Mouse (Mus musculus) testis, adult 2 months (tissue): Measurements from ENCODE around the gene H2afy2. TPM values are rescaled to one million over a fixed set of nuclear protein-coding genes. Genes with fewer than 3 reads are reported as not detected.

ENCODE experiments used
- H3K27ac ChIP-seq: fragments of 200-500 bp; 2 replicates; pipeline ENCODE4 v1.5.1; 2012; ENCODE audit warnings: low read depth, low read length; ENCODE audit not compliant: control insufficient read depth, insufficient read depth
- H3K27me3 ChIP-seq: fragments of 200-500 bp; 2 replicates; pipeline ENCODE4 v1.6.1; 2012; ENCODE audit warnings: mild to moderate bottlenecking, low read length, moderate library complexity; ENCODE audit not compliant: control insufficient read depth, insufficient read depth
- H3K36me3 ChIP-seq: fragments of 200-500 bp; 2 replicates; pipeline ENCODE4 v1.6.1; 2012; ENCODE audit warnings: mild to moderate bottlenecking, low read length; ENCODE audit not compliant: control insufficient read depth, insufficient read depth
- H3K4me1 ChIP-seq: fragments of 200-500 bp; 2 replicates; pipeline ENCODE4 v1.6.1; 2012; ENCODE audit warnings: low read length; ENCODE audit not compliant: control insufficient read depth, insufficient read depth
- H3K4me3 ChIP-seq: fragments of 200-500 bp; 2 replicates; pipeline ENCODE4 v1.5.1; 2012; ENCODE audit warnings: low read depth, mild to moderate bottlenecking, low read length, moderate library complexity, mixed read lengths; ENCODE audit not compliant: control insufficient read depth
- CTCF ChIP-seq: fragments of 200-500 bp; IDR thresholded peaks from 2 replicates; pipeline ENCODE4 v1.5.1; 2012; ENCODE audit warnings: low read depth, mild to moderate bottlenecking, inconsistent platforms, low read length, moderate library complexity; ENCODE audit not compliant: control insufficient read depth, insufficient read depth, insufficient replicate concordance
- POLR2A ChIP-seq: fragments of 200-500 bp; IDR thresholded peaks from 2 replicates; pipeline ENCODE4 v1.6.1; 2012; ENCODE audit warnings: low read depth, mild to moderate bottlenecking, inconsistent platforms, low read length, moderate library complexity; ENCODE audit not compliant: control insufficient read depth
- polyA plus RNA-seq: library from polyadenylated mRNA; depleted of rRNA; stranded (reverse); fragments of >200 nt; gene quantifications from 2 replicates; pipeline ENCODE4 v1.2.3, GENCODE M21; 2012

The H2afy2 gene
- polyA plus RNA-seq, 1 experiment: 2.8 TPM

DNA sequence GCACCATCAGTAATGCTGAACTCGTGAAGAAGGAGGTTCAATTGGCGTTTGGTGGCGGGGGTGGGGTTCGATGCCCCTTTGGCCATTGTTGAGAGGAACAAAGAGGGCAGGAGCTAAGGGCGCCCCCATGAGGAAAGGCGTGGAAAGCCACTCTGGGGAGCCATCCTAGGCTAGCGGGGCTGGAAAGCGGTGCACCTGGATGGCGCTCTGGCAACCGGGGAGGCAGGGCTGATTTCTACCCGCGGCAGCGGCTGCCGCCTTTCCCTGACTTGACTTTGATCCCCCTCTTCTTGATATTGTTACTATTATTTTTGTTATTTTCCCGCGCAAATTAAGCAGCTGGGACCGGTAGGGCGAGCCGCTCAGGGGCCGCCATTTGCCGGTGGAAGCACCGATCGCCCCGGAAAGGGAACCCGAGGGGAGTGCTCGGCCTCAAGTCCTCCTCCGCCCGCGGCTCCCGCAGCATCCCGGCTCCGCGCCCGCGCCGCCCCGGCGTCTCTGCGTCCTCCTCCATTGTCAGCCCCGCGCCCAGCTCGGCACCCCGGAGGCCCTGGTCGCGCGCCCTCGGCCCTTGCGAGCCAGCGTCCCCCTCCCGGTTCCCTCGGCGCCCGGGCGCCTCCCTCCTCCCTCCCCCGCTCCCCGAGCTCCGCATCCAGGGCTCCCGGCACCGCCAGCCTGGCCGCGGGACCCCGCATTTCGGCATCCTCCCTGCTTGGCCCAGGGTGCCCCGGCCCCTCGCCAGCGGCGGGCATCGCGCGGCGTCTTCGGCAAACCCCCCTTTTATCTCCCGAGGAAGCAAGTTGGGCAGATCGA lies 942 bp downstream of the H2afy2 start:
- Histone ChIP-seq H3K36me3 (no peaks in the 10 kb centered on the region), H3K4me1 (peaks cover 7% of the 10 kb centered on the region), H3K27ac (no peak overlapping the region), H3K27me3 (peaks cover 4% of the 10 kb centered on the region), H3K4me3 (peak overlapping the region; percentile 67)
- TF ChIP-seq CTCF (peak; percentile 61; the same call in 1 of the 2 replicates), POLR2A (no peak)

DNA sequence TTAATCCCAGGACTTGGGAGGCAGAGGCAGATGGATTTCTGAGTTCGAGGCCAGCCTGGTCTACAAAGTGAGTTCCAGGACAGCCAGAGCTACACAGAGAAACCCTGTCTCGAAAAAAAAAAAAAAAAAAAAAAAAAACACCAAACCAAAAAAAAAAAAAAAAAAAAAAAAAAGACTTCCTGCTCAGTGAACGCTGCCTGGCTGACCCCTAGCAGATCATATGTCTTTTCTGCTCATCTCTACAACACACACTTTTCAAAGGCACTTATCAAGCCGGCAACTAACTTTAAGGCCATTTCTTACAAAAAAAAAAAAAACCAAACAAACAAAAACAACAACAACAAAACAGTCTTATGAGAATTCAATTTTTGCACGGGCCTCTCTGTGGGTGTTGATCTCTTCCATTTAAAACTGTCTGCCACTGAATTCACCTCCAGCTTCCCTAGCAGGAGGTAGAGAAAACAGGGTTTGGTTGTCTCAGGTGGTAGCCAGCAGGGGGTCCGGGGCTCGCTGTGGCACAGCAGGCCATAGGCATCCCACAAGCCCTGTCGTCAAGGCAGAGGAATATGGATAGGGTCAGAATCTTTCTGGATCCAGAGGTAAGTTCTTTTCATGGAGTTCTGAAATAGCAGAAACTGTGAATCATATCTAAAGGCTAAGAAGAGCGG lies 2.4 kb downstream of the H2afy2 start:
- Histone ChIP-seq H3K27ac (no peak overlapping the region), H3K27me3 (peaks cover 4% of the 10 kb centered on the region), H3K36me3 (no peaks in the 10 kb centered on the region), H3K4me1 (peaks cover 7% of the 10 kb centered on the region), H3K4me3 (no peak overlapping the region)
- TF ChIP-seq POLR2A (no peak), CTCF (no peak)

DNA sequence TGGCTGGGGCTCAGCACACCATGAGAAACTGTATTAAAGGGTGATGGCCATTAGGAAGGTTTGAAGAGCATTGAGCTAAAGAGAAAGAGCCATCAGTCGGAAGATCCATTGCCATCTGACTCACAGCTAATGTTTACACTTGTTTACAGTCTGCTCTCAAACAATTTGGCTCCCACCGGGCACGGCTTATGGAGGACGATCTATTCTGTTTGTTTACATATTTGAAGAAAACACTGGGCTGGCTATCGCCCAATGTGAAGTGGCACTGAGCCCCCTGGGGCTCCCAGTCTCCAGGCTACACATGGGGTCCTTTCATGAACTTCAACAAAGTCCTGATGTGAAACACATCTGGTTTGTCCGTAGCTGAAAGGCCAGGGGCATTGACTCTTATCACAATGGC lies 17.1 kb downstream of the H2afy2 start:
- H3K27me3 ChIP-seq: no peaks in the 10 kb centered on the region
- H3K4me1 ChIP-seq: no peaks in the 10 kb centered on the region
- H3K4me3 ChIP-seq: no peak overlapping the region
- H3K27ac ChIP-seq: no peak overlapping the region
- TF ChIP-seq POLR2A (no peak), CTCF (no peak)
- H3K36me3 ChIP-seq: no peaks in the 10 kb centered on the region

DNA sequence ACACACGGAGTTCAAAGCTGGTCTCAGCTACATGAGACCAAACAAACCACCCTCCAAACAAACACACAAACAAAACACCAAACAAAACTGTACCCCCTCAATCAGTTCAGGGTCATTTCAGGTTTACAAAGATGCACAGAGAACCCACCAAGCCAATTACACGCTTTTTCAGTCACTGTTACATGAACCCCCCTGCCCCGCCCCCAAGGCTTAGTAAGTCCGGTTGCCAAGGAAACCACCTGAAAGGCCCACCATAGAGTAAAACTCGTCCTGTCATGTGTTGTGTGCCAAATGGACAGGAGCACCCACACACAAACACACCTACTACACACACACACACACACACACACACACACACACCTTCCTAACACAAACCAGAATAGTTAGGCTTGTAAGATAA lies 18.4 kb downstream of the H2afy2 start:
- Histone ChIP-seq H3K4me1 (no peaks in the 10 kb centered on the region), H3K36me3 (no peaks in the 10 kb centered on the region), H3K27ac (no peak overlapping the region), H3K27me3 (no peaks in the 10 kb centered on the region), H3K4me3 (no peak overlapping the region)
- TF ChIP-seq CTCF: no peak
- no peak for TF ChIP-seq POLR2A

DNA sequence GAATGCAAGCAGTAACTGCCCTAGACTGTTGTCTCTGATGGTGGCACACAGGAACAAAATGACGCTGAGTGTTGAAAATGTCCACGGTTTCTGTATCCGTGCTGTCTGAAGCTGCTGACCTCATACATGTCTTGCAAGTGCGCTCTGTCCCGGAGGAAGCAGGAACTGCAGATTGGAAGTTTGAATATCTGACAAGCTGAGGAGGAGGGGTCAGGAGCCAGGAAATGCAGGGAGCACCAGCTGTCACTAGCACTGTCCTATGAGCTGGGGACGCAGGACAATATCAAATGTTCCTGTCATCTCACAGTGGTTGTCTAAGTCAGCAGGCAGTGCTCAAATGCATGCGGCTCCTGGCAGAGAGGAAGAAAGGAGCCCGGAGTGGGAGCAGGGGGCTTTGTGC lies 19.3 kb downstream of the H2afy2 start:
- no peaks in the 10 kb centered on the region for H3K36me3 ChIP-seq
- no peak overlapping the region for H3K27ac ChIP-seq
- no peak for TF ChIP-seq POLR2A
- no peak for TF ChIP-seq CTCF
- no peak overlapping the region for H3K4me3 ChIP-seq
- no peaks in the 10 kb centered on the region for H3K4me1 ChIP-seq
- H3K27me3 ChIP-seq: no peaks in the 10 kb centered on the region

DNA sequence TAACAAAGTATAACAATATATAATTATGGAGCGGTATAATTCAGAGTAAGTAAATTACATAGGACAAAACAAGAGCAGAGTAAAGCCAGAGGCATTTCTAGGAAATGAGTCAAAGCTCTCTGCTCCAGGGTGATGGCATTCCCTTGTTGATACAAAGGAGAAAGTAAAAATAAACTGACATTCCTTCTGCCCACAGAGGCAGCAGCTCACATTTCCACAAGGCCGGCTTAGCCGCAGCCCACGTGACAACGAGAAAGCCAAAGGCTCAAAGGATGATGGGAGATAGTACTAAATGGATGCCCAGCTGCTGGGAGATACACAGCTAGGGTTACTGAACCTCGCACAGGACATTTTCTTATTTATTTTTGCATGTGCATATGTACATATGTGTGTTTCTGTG lies 24.1 kb downstream of the H2afy2 start:
- H3K27ac ChIP-seq: no peak overlapping the region
- no peaks in the 10 kb centered on the region for H3K27me3 ChIP-seq
- TF ChIP-seq POLR2A: no peak
- TF ChIP-seq CTCF: no peak
- peaks cover 4% of the 10 kb centered on the region for H3K4me1 ChIP-seq
- peak overlapping the region; percentile 60 for H3K4me3 ChIP-seq
- no peaks in the 10 kb centered on the region for H3K36me3 ChIP-seq

DNA sequence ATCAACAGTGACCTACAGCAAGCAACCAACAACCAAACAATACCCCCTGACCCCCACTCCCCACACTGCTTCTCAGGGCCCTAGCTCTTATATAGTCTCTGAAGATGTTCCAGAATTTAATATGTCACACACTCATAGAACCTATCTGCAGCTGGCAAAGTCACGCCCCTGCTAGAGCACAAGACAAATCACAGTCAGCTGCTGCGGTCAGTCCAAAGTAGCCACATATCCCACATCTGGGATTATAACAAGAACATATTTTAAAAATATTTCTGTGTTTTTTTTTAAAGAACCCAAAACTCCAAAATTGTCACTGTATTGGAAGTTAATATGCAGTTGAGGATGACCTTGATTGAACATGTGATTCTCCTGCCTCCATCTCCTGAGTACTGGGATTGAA lies 25.0 kb downstream of the H2afy2 start:
- H3K36me3 ChIP-seq: no peaks in the 10 kb centered on the region

More for the DNA sequence above, 25.0 kb downstream of the H2afy2 start:
- no peak for TF ChIP-seq POLR2A
- TF ChIP-seq CTCF: no peak
- H3K27me3 ChIP-seq: no peaks in the 10 kb centered on the region
- no peak overlapping the region for H3K27ac ChIP-seq
- peaks cover 4% of the 10 kb centered on the region for H3K4me1 ChIP-seq
- H3K4me3 ChIP-seq: peak overlapping the region; percentile 52; the same call in 1 of the 2 replicates
